Comparison of ENCODE assay signal across 8 mouse cellular contexts in the genomic region with DNA sequence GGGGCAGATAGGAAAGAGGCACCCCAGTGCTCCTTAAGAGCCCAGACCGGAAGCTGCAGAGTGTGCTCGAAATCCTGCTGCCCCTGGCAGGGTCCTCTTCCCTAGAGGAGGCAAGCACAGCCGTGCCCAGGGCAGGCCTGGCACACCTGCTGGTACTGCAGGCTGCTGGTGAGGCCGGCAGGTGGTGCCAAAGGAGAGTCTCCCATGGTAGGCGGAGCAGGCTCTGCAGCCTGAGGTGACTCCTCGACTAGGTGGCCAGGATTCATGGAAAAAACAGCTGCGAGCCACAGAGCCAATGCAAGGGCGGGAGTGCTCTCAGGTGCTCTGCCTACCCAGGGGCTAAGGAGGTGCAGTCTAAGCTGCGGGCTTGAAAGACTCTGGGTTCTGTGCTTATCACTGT. TPM values are rescaled to one million over a fixed set of nuclear protein-coding genes. Genes with fewer than 3 reads are reported as not detected.
DNase-seq lines count a peak whose midpoint lies in the region; ATAC-seq and TF ChIP-seq lines count a peak whose summit lies in the region.

No protein-coding gene starts in this region.

- H3K4me1 ChIP-seq in heart, embryonic 11.5 days (ENCODE audit: control insufficient read depth, insufficient read depth, low read length): peaks cover 3% of the 10 kb centered on the region; the same call in 1 of the 2 replicates
- peaks cover 39% of the 10 kb centered on the region for H3K4me1 ChIP-seq in cerebellum, adult 2 months (ENCODE audit: control insufficient read depth, insufficient read depth, low read length)
- H3K4me1 ChIP-seq in intestine, embryonic 15.5 days (replicated peaks): peaks cover 3% of the 10 kb centered on the region; the same call in 1 of the 2 replicates
- H3K4me1 ChIP-seq in stomach, embryonic 15.5 days: no peaks in the 10 kb centered on the region
- H3K4me1 ChIP-seq in midbrain, embryonic 10.5 days: 0 out of 2 replicates have a peak, but pooled peaks cover 2% of the 10 kb centered on the region

- H3K27ac ChIP-seq in heart, embryonic 11.5 days (ENCODE audit: low read depth, low read length): no peak overlapping the region
- H3K27ac ChIP-seq in cerebellum, adult 2 months (ENCODE audit: insufficient read depth, low read length): peak overlapping the region; percentile 6
- no peak overlapping the region for H3K27ac ChIP-seq in intestine, embryonic 15.5 days
- H3K27ac ChIP-seq in stomach, embryonic 15.5 days: no peak overlapping the region
- no peak overlapping the region for H3K27ac ChIP-seq in midbrain, embryonic 10.5 days (replicated peaks)

- TF ChIP-seq CTCF in cerebellum, adult 2 months (IDR thresholded peaks at IDR 0.05; ENCODE audit: borderline replicate concordance, insufficient read depth, low read depth, low read length): peak; percentile 84

- no peak overlapping the region for H3K4me2 ChIP-seq in heart, embryonic 11.5 days
- no peak overlapping the region for H3K4me2 ChIP-seq in intestine, embryonic 15.5 days (replicated peaks)
- no peak overlapping the region for H3K4me2 ChIP-seq in stomach, embryonic 15.5 days

- peak; percentile 62 to 68 for DNase-seq in heart, postnatal 10 days
- peak; percentile 46 for DNase-seq in ES-CJ7 (ENCODE audit: low read depth, low spot score)
- DNase-seq in cerebellum, adult 2 months: peak; percentile 86 to 88
- DNase-seq in lung, adult 18-20 months: peak; percentile 53 to 67
- DNase-seq in midbrain, embryonic 10.5 days (ENCODE audit: low spot score): no peak

- TF ChIP-seq POLR2A in cerebellum, adult 2 months (IDR thresholded peaks at IDR 0.05; ENCODE audit: borderline replicate concordance, insufficient read depth, low read length): 0 out of 2 replicates have a peak, but pooled peaks have one; percentile 9

- no peaks in the 10 kb centered on the region for H3K9me3 ChIP-seq in heart, embryonic 11.5 days (replicated peaks; ENCODE audit: control insufficient read depth, low read length)
- no peaks in the 10 kb centered on the region for H3K9me3 ChIP-seq in intestine, embryonic 15.5 days
- H3K9me3 ChIP-seq in stomach, embryonic 15.5 days: no peaks in the 10 kb centered on the region
- H3K9me3 ChIP-seq in midbrain, embryonic 10.5 days (replicated peaks): no peaks in the 10 kb centered on the region

- WGBS in heart, embryonic 11.5 days (ENCODE audit: insufficient replicate concordance): 47% methylated on average over 9 of the region's 9 CpGs
- WGBS in cerebellum, adult 2 months: 5% methylated on average over 9 of the region's 9 CpGs
- 46% methylated on average over 9 of the region's 9 CpGs for WGBS in intestine, embryonic 15.5 days
- 40% methylated on average over 9 of the region's 9 CpGs for WGBS in stomach, embryonic 15.5 days
- 38% methylated on average over 9 of the region's 9 CpGs for WGBS in midbrain, embryonic 10.5 days

- no peaks in the 10 kb centered on the region for H3K27me3 ChIP-seq in heart, embryonic 11.5 days (ENCODE audit: control insufficient read depth, insufficient read depth, low read length)
- H3K27me3 ChIP-seq in cerebellum, adult 2 months (ENCODE audit: control insufficient read depth, insufficient read depth, low read length): no peaks in the 10 kb centered on the region
- no peaks in the 10 kb centered on the region for H3K27me3 ChIP-seq in intestine, embryonic 15.5 days (replicated peaks)
- no peaks in the 10 kb centered on the region for H3K27me3 ChIP-seq in stomach, embryonic 15.5 days (replicated peaks)
- no peaks in the 10 kb centered on the region for H3K27me3 ChIP-seq in midbrain, embryonic 10.5 days (ENCODE audit: low read depth, poor library complexity, severe bottlenecking)

- intact Hi-C loops in heart, postnatal 10 days (cut with DNase I): loop anchor here (2.0 kb wide), 1 partner anchor 118 kb away; no protein-coding TSS in a partner anchor

- H3K9ac ChIP-seq in heart, embryonic 11.5 days (ENCODE audit: low read depth, low read length): no peak overlapping the region
- no peak overlapping the region for H3K9ac ChIP-seq in intestine, embryonic 15.5 days
- H3K9ac ChIP-seq in stomach, embryonic 15.5 days: no peak overlapping the region

- no peak for ATAC-seq in heart, embryonic 11.5 days (replicated peaks; ENCODE audit: insufficient number of reproducible peaks, low FRiP score, low TSS enrichment)
- ATAC-seq in intestine, embryonic 15.5 days: peak; percentile 74
- ATAC-seq in stomach, embryonic 15.5 days (ENCODE audit: insufficient read depth, low FRiP score, low read depth): 0 out of 2 replicates have a peak, but pooled peaks have one; percentile 54

- H3K4me3 ChIP-seq in heart, embryonic 11.5 days (ENCODE audit: low read depth, low read length): no peak overlapping the region
- H3K4me3 ChIP-seq in cerebellum, adult 2 months (replicated peaks; ENCODE audit: insufficient read depth, low read depth, low read length): no peak overlapping the region
- H3K4me3 ChIP-seq in intestine, embryonic 15.5 days (replicated peaks): no peak overlapping the region
- H3K4me3 ChIP-seq in stomach, embryonic 15.5 days (replicated peaks): no peak overlapping the region
- H3K4me3 ChIP-seq in midbrain, embryonic 10.5 days: no peak overlapping the region

- no peaks in the 10 kb centered on the region for H3K36me3 ChIP-seq in heart, embryonic 11.5 days (ENCODE audit: control insufficient read depth, insufficient read depth, low read length)
- H3K36me3 ChIP-seq in intestine, embryonic 15.5 days: peaks cover 3% of the 10 kb centered on the region; the same call in 1 of the 2 replicates
- H3K36me3 ChIP-seq in stomach, embryonic 15.5 days: no peaks in the 10 kb centered on the region
- H3K36me3 ChIP-seq in midbrain, embryonic 10.5 days: peaks cover 1% of the 10 kb centered on the region

RNA-seq across cellular contexts. Expression of a gene that starts 10.4 kb away (rescaled TPM):
- total RNA-seq in heart, postnatal 10 days (2021): under 1 TPM; 0.47 to 0.84 TPM
- polyA plus RNA-seq in heart, embryonic 11.5 days (2014; fragmentation: Nextera tagmentation; extraction: Ambion mirVana): 1.1 and 1.2 TPM in 2 replicates
- polyA plus RNA-seq in cerebellum, adult 2 months (2012; rRNA removed): 0.92 and 1.1 TPM in 2 replicates
- polyA plus RNA-seq in intestine, embryonic 15.5 days (2015; fragmentation: Nextera tagmentation; extraction: Ambion mirVana): 0.98 and 2.3 TPM in 2 replicates
- 2.1 and 2.4 TPM in 2 replicates for polyA plus RNA-seq in stomach, embryonic 15.5 days (2015; fragmentation: Nextera tagmentation; extraction: Ambion mirVana)
- polyA plus RNA-seq in midbrain, embryonic 10.5 days (2016; fragmentation: Nextera tagmentation; extraction: Ambion mirVana): 0.51 and 1.0 TPM in 2 replicates

RNA-seq across cellular contexts. Expression of a gene that starts 10.6 kb away (rescaled TPM):
- total RNA-seq in heart, postnatal 10 days (2021): 10 to 100 TPM; 73.8 to 82.0 TPM
- 62.8 and 63.0 TPM in 2 replicates for polyA plus RNA-seq in heart, embryonic 11.5 days (2014; fragmentation: Nextera tagmentation; extraction: Ambion mirVana)
- 255 and 281 TPM in 2 replicates for polyA plus RNA-seq in cerebellum, adult 2 months (2012; rRNA removed)
- polyA plus RNA-seq in intestine, embryonic 15.5 days (2015; fragmentation: Nextera tagmentation; extraction: Ambion mirVana): 123 and 136 TPM in 2 replicates
- polyA plus RNA-seq in stomach, embryonic 15.5 days (2015; fragmentation: Nextera tagmentation; extraction: Ambion mirVana): 113 and 119 TPM in 2 replicates
- polyA plus RNA-seq in midbrain, embryonic 10.5 days (2016; fragmentation: Nextera tagmentation; extraction: Ambion mirVana): 89.2 and 99.8 TPM in 2 replicates

RNA-seq across cellular contexts. Expression of a gene that starts 28.1 kb away (rescaled TPM):
- 10 to 100 TPM; 45.3 to 50.1 TPM for total RNA-seq in heart, postnatal 10 days (2021)
- 8.2 and 8.5 TPM in 2 replicates for polyA plus RNA-seq in heart, embryonic 11.5 days (2014; fragmentation: Nextera tagmentation; extraction: Ambion mirVana)
- polyA plus RNA-seq in cerebellum, adult 2 months (2012; rRNA removed): 19.9 and 21.0 TPM in 2 replicates
- polyA plus RNA-seq in intestine, embryonic 15.5 days (2015; fragmentation: Nextera tagmentation; extraction: Ambion mirVana): 58.3 and 59.2 TPM in 2 replicates
- 27.2 and 29.1 TPM in 2 replicates for polyA plus RNA-seq in stomach, embryonic 15.5 days (2015; fragmentation: Nextera tagmentation; extraction: Ambion mirVana)
- 3.0 and 5.2 TPM in 2 replicates for polyA plus RNA-seq in midbrain, embryonic 10.5 days (2016; fragmentation: Nextera tagmentation; extraction: Ambion mirVana)

RNA-seq across cellular contexts. Expression of a gene that starts 30.0 kb away (rescaled TPM):
- not detected for total RNA-seq in heart, postnatal 10 days (2021)
- polyA plus RNA-seq in heart, embryonic 11.5 days (2014; fragmentation: Nextera tagmentation; extraction: Ambion mirVana): not detected in 2 replicates
- polyA plus RNA-seq in cerebellum, adult 2 months (2012; rRNA removed): 2.8 and 5.2 TPM in 2 replicates
- 0.43 and 1.5 TPM in 2 replicates for polyA plus RNA-seq in intestine, embryonic 15.5 days (2015; fragmentation: Nextera tagmentation; extraction: Ambion mirVana)
- 1.0 TPM in 1 of 2 replicates, not detected in the other for polyA plus RNA-seq in stomach, embryonic 15.5 days (2015; fragmentation: Nextera tagmentation; extraction: Ambion mirVana)
- 0.19 and 0.25 TPM in 2 replicates for polyA plus RNA-seq in midbrain, embryonic 10.5 days (2016; fragmentation: Nextera tagmentation; extraction: Ambion mirVana)

RNA-seq across cellular contexts. Expression of a gene that starts 30.8 kb away (rescaled TPM):
- 10 to 100 TPM in 1 of 2 experiments, 1 to 10 TPM in 1; 6.4 to 19.6 TPM for total RNA-seq in heart, postnatal 10 days (2021)
- polyA plus RNA-seq in heart, embryonic 11.5 days (2014; fragmentation: Nextera tagmentation; extraction: Ambion mirVana): 50.9 and 53.2 TPM in 2 replicates
- polyA plus RNA-seq in cerebellum, adult 2 months (2012; rRNA removed): 91.6 and 105 TPM in 2 replicates
- 48.4 and 52.6 TPM in 2 replicates for polyA plus RNA-seq in intestine, embryonic 15.5 days (2015; fragmentation: Nextera tagmentation; extraction: Ambion mirVana)
- 33.1 and 62.5 TPM in 2 replicates for polyA plus RNA-seq in stomach, embryonic 15.5 days (2015; fragmentation: Nextera tagmentation; extraction: Ambion mirVana)
- 103 and 104 TPM in 2 replicates for polyA plus RNA-seq in midbrain, embryonic 10.5 days (2016; fragmentation: Nextera tagmentation; extraction: Ambion mirVana)
